In genomic region chr14:104568081-104568480, GRCm38 (mm10) we compare ENCODE assay signal across 12 mouse cellular contexts.
"Had no signal": no experiment of that assay in that cellular context is flagged by ENCODE, and none has a peak within 500 bp of the region (broad histone marks: within the 10 kb centered on the region; RNA-seq: fewer than 3 reads in every experiment).

No protein-coding gene starts in this region.

- H3K4me3 ChIP-seq: kidney, embryonic 15.5 days; liver, embryonic 15.5 days; stomach, embryonic 15.5 days had no signal

- H3K27ac ChIP-seq: kidney, embryonic 15.5 days; liver, embryonic 15.5 days; stomach, embryonic 15.5 days had no signal

- ATAC-seq: lung, postnatal 0 days had no signal

- H3K36me3 ChIP-seq: kidney, embryonic 15.5 days; liver, embryonic 15.5 days; stomach, embryonic 15.5 days had no signal

- H3K27me3 ChIP-seq: kidney, embryonic 15.5 days; liver, embryonic 15.5 days; stomach, embryonic 15.5 days had no signal

- H3K4me2 ChIP-seq: kidney, embryonic 15.5 days; liver, embryonic 11.5 days; liver, embryonic 15.5 days; stomach, embryonic 15.5 days had no signal

- DNase-seq: kidney, adult 2 months; kidney, postnatal 14 days; lung, adult 2 months; lung, postnatal 36 days; right cerebral cortex, postnatal 14 days; thymus, adult 2 months; thymus, postnatal 25 days had no signal

- H3K9me3 ChIP-seq: kidney, embryonic 15.5 days; liver, embryonic 15.5 days; stomach, embryonic 15.5 days had no signal

- H3K9ac ChIP-seq: kidney, embryonic 15.5 days; liver, embryonic 15.5 days; stomach, embryonic 15.5 days had no signal

- H3K4me1 ChIP-seq: kidney, embryonic 15.5 days; liver, embryonic 15.5 days; stomach, embryonic 15.5 days had no signal
